Mouse (Mus musculus): Measurements from ENCODE around the gene Oprl1.

Oprl1 gene

DNA sequence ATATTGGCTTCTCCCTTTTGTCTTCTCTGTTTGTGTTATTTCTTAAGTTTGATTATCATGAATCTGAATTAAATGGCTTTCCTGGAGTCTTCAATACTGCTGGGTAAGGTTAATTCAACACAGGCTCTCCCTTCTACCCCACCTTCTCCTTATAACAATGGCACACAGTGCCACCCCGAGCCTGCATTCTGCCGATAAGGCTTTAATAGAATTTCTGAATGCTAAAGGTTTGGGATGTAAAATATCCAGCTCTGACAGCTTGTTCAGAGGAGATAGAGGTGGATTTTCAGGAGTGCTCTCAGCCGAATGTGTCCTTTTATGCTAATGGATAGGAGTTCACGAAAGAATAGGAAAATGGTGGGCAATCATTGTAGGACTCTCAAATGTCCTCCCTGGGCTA, 50.4 kb downstream of the Oprl1 start:
- DNase-seq (ENCODE audit: low read depth, low spot score) = no peak

- peak; percentile 87 for DNase-seq (ENCODE audit: low read depth, low spot score)
Measured at GRCm38 (mm10) chr2:181766672-181767557, 52.1 kb downstream of the Oprl1 start.

- DNase-seq (ENCODE audit: low read depth, low spot score) = peak; percentile 40
Measured at GRCm38 (mm10) chr2:181768451-181768850, 53.6 kb downstream of the Oprl1 start.

DNA sequence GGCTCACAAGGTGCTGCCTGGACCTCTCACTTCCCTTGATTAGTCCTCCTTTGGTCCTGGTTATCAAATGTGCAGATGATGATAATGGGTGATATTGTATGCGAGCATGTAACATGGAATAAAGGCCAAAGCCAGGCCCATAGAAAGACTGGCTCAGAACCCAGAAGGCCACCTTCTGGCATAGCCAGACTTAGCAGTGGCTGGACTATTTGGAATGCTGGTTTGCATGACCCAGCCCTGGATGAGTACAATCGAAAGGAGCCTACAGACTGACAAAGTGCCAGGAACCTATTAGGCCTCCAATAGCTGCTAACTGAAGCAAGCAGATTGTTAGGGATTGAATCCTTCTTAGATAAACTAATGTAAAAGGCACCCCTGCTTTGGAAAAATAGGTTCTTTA, 54.6 kb downstream of the Oprl1 start:
- DNase-seq (ENCODE audit: low read depth, low spot score) = peak; percentile 79

Measured in brain, adult 2 months (tissue).